Mouse (Mus musculus): Measurements from ENCODE around the gene Plekha5.

Gene Plekha5

GRCm38 (mm10) chr6:140455851-140456250, 32.0 kb downstream of the Plekha5 start:
- no peak for DNase-seq (ENCODE audit: low read depth, low spot score)

DNA sequence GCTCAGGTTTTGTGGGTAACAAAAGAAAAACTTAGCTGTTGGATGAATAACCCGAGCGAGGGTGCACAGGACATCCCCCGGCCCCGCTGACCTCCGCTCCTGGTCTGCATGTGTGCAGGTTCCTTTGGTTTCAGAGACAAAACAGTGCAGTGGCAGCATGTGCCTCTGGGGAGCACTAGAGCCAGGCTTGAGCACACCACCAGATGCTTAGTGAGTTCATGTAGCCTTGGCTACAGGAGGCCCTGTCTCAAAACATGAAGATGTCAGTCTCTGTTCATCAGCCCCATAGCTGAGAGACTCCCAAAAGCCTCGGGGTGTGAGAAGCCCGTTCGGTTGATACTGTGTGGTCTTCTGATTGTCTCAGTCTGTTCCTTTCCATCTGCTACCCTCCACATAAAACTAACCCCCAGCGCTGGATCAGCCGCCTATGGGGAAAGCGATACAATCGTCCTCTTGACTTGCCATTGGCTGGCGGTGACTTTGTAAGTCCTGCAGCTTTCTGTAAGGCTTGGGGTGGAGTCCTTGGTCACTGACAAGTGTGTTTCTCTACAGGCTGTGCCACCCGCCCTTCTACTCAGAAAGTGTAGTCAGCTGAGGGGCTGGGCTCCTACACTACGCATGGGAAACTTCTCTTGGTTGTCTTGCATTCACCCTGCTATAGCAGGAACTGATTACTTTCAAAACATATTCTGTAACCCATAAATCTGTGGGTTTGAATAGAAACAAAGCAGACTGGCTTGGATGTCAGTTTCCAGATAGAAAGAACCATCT, 32.7 kb downstream of the Plekha5 start:
- DNase-seq (ENCODE audit: low read depth, low spot score) = no peak

- DNase-seq (ENCODE audit: low read depth, low spot score) = no peak
Observed at GRCm38 (mm10) chr6:140460398-140460797, 36.5 kb downstream of the Plekha5 start.

DNA sequence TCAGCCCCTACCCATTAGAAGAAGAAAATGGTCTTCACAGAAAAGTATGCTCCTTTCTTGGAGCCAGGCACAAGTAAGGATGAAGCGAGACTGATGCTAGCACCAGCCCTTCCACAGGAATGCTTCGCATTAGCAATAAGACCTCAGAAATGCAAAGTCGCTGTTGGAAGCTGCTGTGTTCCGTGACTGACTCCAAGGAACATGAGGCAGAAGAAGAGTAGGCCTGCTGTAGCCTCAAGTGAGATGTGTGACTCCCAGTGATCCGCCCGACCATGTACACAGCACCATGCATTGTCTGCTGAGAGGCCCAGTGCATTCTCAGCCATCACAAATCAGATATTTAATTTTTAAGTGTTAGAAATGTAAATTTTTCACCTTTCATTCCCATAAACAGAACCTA, 41.0 kb downstream of the Plekha5 start:
- no peak for DNase-seq (ENCODE audit: low read depth, low spot score)

GRCm38 (mm10) chr6:140465946-140466646, 42.2 kb downstream of the Plekha5 start:
- no peak for DNase-seq (ENCODE audit: low read depth, low spot score)

DNA sequence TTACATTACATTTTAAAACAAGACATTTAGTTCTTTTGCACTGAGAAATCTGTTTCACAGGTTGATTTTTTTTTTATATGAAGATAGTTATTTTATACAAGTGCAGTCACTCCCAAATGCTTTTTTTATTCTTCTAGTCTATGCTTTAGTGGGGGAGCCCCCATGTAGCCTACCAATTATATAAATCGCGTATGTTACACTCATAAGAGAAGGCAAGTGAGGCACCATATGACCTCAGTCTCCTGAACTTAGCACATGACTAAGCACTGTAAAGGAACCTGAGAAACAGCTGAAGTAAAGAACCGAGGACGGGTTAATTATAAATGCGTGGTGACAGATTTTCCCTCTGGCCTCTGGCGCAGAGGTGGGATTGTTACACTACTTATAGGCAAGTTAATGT, 43.0 kb downstream of the Plekha5 start:
- no peak for DNase-seq (ENCODE audit: low read depth, low spot score)

- DNase-seq (ENCODE audit: low read depth, low spot score) = no peak
Observed at GRCm38 (mm10) chr6:140467851-140468250, 44.0 kb downstream of the Plekha5 start.

DNA sequence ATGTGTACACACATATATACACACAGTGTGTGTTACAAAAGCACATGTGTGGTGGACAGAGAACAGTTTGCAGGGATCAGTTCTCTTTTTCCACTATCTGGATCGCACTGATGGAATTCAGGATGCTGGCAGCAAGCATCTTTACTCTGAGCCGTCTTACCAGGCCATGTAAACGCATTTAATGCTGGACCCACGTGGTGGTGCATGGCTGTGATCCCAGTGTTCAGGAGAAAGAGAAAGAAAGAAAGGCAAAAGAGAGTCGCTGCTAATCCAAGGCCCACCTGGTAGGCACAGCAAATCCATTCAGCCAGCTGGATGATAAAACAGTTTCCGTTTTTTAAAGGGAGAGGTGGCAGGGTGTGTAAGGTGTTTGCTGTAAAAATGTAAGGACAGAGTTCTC, 45.9 kb downstream of the Plekha5 start:
- no peak for DNase-seq (ENCODE audit: low read depth, low spot score)

DNA sequence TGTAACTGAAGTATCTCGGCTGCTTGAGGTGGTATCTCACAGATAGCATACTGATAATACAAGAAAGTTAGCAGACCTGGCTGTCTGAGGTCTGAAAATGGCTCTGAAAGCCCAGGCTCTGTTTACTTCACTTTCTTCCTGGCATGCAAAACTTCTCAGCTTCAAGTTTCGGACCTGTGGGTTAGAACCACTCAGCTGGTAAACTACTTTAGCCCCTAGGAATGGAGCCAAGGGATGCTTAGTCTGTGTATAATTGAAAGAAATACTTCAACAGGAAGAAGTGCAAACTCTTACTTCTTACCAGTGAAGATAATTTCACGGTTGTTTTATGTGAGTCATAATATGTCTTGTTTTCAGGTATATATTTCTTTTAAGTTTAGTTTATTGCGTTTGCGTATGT, 47.9 kb downstream of the Plekha5 start:
- no peak for DNase-seq (ENCODE audit: low read depth, low spot score)

DNA sequence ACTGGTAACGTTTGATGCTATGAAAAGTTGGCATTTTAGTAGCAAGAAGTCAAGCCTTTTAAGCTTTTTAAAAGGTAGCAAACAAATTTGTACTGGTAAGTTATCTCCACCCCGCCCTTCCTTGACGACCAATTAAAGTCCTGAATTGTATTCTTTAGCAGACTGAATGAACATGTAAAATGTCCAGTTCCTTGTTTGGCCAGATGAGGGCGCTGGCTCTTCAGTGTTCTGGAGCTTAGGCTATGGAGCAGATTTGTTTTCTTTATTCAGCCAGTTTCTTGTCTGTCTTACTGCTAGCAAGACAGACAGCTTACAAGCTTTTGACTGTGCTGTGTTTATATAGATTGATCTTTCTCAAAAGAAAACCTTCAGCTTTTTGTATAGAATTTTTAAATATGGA, 48.5 kb downstream of the Plekha5 start:
- DNase-seq (ENCODE audit: low read depth, low spot score) = no peak

DNA sequence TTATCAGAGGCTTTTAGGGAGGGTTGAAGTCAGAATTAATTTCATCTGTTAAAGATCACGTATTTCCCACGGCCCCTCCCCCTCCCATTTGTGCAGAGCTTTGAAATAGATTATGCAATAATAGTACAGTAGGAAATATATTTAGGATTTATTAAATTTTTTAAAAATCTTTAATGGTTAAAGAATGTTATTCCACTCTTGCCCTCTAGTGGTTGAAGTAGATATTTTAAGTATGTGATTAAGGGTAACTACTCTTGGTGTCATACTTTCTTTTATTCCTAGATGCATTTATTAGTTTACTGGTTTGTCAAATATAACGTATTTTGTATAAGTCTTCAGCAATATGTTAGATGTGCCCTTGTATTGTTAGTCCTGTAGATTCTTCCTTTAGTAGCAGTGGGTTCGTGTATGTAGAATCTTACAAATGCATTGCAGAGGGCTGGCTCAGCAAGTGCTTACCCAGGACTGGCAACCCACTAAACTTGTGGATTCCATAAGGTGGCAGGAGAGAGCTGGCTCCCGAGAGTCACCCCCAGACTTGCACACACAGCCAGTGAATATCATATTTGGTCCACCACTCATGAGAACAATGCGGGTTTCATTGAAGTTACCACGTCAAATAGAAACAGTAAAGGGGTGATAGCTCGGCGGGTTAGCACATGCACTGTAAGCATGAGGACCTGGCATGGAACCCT, 51.7 kb downstream of the Plekha5 start:
- no peak for DNase-seq (ENCODE audit: low read depth, low spot score)

DNA sequence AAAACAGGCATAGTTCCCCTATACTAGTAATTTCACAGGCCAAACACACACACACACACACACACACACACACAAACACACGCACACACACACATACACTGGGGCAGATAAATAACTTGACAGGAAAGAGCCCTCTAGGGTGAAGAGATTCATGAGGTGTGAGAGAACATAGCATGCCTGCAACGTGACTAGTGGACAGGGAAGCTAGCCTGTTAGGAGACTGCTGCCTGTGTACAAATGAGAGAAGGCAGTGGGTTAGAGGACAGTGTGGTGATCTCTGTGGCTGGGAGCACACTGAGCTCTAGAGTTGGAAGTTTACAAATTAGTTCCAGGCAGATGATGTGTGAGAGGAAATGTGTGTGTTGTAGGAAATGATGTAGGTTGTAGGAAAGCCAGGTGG, 53.1 kb downstream of the Plekha5 start:
- DNase-seq (ENCODE audit: low read depth, low spot score) = no peak

- DNase-seq (ENCODE audit: low read depth, low spot score) = no peak
Observed at GRCm38 (mm10) chr6:140478031-140478430, 54.2 kb downstream of the Plekha5 start.

GRCm38 (mm10) chr6:140478943-140479342, 55.1 kb downstream of the Plekha5 start:
- no peak for DNase-seq (ENCODE audit: low read depth, low spot score)

DNA sequence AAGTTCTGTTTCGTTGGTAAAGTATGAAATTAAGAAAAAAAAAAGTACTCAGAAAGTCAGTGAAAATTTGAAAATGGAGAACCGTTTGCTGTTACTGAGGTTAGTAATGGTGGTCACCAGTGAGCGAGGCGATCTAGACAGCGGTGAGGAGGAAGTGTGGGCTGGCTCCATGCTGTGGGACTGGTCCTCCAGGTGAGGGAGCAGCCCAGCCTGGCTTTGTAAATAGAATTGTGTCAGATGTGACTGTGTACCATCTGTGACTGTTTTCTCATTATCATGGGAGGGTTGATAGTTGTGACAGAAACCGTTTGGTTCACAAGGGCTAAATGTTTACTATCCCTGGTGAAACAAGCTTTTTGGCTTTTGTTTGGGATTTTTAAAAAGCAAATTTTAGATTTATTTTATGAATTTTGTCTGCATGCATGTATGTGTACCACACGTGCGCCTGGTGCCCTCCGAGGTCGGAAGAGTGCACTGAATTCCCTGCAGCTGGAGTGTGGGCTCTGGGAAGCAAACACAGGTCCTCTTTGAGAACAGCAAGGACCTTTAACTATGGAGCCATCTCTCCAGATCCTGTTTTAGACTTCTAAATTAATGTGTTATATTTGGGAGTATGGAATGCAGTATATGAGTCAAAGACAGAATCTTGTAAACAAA, 56.7 kb downstream of the Plekha5 start:
- DNase-seq (ENCODE audit: low read depth, low spot score) = no peak

DNA sequence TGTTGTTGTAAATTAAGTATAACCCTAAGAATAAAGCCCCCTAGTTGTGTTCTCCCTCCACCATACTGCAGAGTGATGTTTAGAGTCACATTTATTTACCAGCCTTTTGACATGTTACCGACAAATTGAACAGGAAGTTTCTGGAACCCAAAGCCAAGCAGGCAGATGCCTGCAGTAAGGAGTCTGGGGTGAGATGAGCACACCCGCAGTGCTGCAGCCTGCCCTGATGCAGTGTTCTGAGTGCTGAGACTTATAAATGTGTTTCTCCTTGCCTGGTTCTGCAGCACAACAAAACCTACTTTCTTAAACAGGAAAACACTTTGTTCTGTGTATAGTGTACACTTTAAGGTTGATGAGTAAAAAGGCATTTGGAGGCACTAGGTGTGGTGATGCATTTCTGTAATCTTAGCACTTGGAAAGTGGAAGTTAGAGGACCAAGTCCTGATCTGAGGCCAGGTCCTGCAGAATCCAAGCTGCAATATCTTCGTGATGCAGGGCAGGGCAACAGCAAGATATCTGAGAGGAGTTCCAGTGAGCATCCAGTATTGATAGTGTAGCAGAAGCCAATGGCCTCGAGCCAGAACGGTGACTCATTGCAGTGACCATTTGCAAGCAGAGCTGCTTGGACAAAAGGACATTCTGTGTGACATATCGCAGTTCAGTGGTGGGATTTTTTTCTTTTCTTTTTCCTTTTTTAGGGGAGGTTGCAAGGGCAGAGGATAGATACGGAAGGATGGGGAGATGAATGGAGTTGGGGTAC, 58.0 kb downstream of the Plekha5 start:
- no peak for DNase-seq (ENCODE audit: low read depth, low spot score)

GRCm38 (mm10) chr6:140484170-140484569, 60.3 kb downstream of the Plekha5 start:
- DNase-seq (ENCODE audit: low read depth, low spot score) = no peak

- DNase-seq (ENCODE audit: low read depth, low spot score) = no peak
Observed at GRCm38 (mm10) chr6:140485636-140486035, 61.8 kb downstream of the Plekha5 start.

DNA sequence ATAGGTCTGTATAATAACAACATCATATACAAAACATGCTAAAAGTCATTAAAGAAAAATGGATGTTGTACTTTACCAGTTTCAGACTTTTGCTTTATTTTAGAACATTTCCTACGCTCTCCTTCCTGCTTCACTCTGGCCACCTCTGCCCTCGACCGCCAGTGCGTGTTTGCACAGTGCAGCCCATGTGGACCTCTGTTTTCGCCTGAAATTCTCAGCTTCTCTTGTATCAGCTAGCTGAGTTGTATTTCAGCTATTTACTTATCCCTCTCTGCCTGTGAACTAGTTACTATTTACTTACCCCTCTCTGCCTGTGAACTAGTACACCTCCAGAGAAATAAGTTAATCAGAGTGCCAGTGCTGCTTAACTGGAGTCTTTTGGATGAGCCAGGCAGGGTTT, 62.8 kb downstream of the Plekha5 start:
- no peak for DNase-seq (ENCODE audit: low read depth, low spot score)

- DNase-seq (ENCODE audit: low read depth, low spot score) = no peak
Observed at GRCm38 (mm10) chr6:140487489-140487888, 63.6 kb downstream of the Plekha5 start.

- DNase-seq (ENCODE audit: low read depth, low spot score) = no peak
Observed at GRCm38 (mm10) chr6:140488673-140489072, 64.8 kb downstream of the Plekha5 start.

All from retina, adult 2 months (tissue).